Mouse (Mus musculus): ENCODE results near the gene Myct1. TPM values are rescaled to one million over a fixed set of nuclear protein-coding genes. Genes with fewer than 3 reads are reported as not detected.

Myct1 gene
- polyA plus RNA-seq, 1 experiment from 2014 or later, result 7.7 TPM

- WGBS, result 80% methylated on average over 13 of the region's 13 CpGs
Measured at GRCm38 (mm10) chr10:5615186-5616040, 21.8 kb downstream of the Myct1 start.

GRCm38 (mm10) chr10:5626268-5626667 is 32.7 kb downstream of the Myct1 start:
- Histone ChIP-seq H3K4me1 (ENCODE audit: control insufficient read depth in 2 of 2, insufficient read depth in 2 of 2, low read length in 2 of 2) (peaks cover 3 to 5% of the 10 kb centered on the region in 2 experiments; a peak in 1 of 4 replicates), H3K4me3 (ENCODE audit: control insufficient read depth in 1 of 2, insufficient read depth in 1 of 2, low read depth in 1 of 2, low read length in 2 of 2) (no peak overlapping the region), H3K4me2 (ENCODE audit: low read length) (peak overlapping the region; percentile 28; the same call in 1 of the 2 replicates), H3K36me3 (ENCODE audit: control insufficient read depth, insufficient read depth, low read length) (no peaks in the 10 kb centered on the region), H3K27me3 (ENCODE audit: control insufficient read depth, insufficient read depth, low read length) (no peaks in the 10 kb centered on the region), H3K27ac (replicated peaks in 1 of 2; ENCODE audit: control insufficient read depth in 1 of 2, insufficient read depth in 1 of 2, low read depth in 2 of 2, low read length in 2 of 2) (no peak overlapping the region), H3K9me3 (ENCODE audit: control insufficient read depth, low read length) (peaks cover 5% of the 10 kb centered on the region; the same call in 1 of the 2 replicates), H3K9ac (ENCODE audit: low read length) (no peak overlapping the region)
- WGBS, result 8% methylated on average over 5 of the region's 5 CpGs
- peak; percentile 39; the same call in 1 of the 2 replicates for ATAC-seq (ENCODE audit: insufficient number of reproducible peaks, insufficient read depth, low FRiP score, low read depth)

More at GRCm38 (mm10) chr10:5615186-5616040, 21.8 kb downstream of the Myct1 start:
- H3K9me3 ChIP-seq (ENCODE audit: control insufficient read depth, low read length), result no peaks in the 10 kb centered on the region
- H3K4me2 ChIP-seq (ENCODE audit: low read length), result no peak overlapping the region
- H3K9ac ChIP-seq (ENCODE audit: low read length), result no peak overlapping the region
- no peaks in the 10 kb centered on the region for H3K4me1 ChIP-seq (ENCODE audit: control insufficient read depth in 2 of 2, insufficient read depth in 2 of 2, low read length in 2 of 2)
- no peaks in the 10 kb centered on the region for H3K36me3 ChIP-seq (ENCODE audit: control insufficient read depth, insufficient read depth, low read length)
- no peaks in the 10 kb centered on the region for H3K27me3 ChIP-seq (ENCODE audit: control insufficient read depth, insufficient read depth, low read length)
- no peak overlapping the region for H3K27ac ChIP-seq (replicated peaks in 1 of 2; ENCODE audit: control insufficient read depth in 1 of 2, insufficient read depth in 1 of 2, low read depth in 2 of 2, low read length in 2 of 2)
- no peak overlapping the region for H3K4me3 ChIP-seq (ENCODE audit: control insufficient read depth in 1 of 2, insufficient read depth in 1 of 2, low read depth in 1 of 2, low read length in 2 of 2)
- ATAC-seq (ENCODE audit: insufficient number of reproducible peaks, insufficient read depth, low FRiP score, low read depth), result no peak

- Histone ChIP-seq H3K36me3 (ENCODE audit: control insufficient read depth, insufficient read depth, low read length) (no peaks in the 10 kb centered on the region), H3K9ac (ENCODE audit: low read length) (no peak overlapping the region), H3K27ac (replicated peaks in 1 of 2; ENCODE audit: control insufficient read depth in 1 of 2, insufficient read depth in 1 of 2, low read depth in 2 of 2, low read length in 2 of 2) (no peak overlapping the region), H3K4me2 (ENCODE audit: low read length) (no peak overlapping the region), H3K4me3 (ENCODE audit: control insufficient read depth in 1 of 2, insufficient read depth in 1 of 2, low read depth in 1 of 2, low read length in 2 of 2) (no peak overlapping the region), H3K9me3 (ENCODE audit: control insufficient read depth, low read length) (peaks cover 5% of the 10 kb centered on the region; the same call in 1 of the 2 replicates), H3K4me1 (ENCODE audit: control insufficient read depth in 2 of 2, insufficient read depth in 2 of 2, low read length in 2 of 2) (no peaks in the 10 kb centered on the region), H3K27me3 (ENCODE audit: control insufficient read depth, insufficient read depth, low read length) (no peaks in the 10 kb centered on the region)
- no peak for ATAC-seq (ENCODE audit: insufficient number of reproducible peaks, insufficient read depth, low FRiP score, low read depth)
- WGBS, result 57% methylated on average over 4 of the region's 4 CpGs
Measured at GRCm38 (mm10) chr10:5633672-5634200, 40.2 kb downstream of the Myct1 start.

GRCm38 (mm10) chr10:5634336-5634735 is 40.8 kb downstream of the Myct1 start:
- H3K27me3 ChIP-seq (ENCODE audit: control insufficient read depth, insufficient read depth, low read length), result no peaks in the 10 kb centered on the region
- H3K4me2 ChIP-seq (ENCODE audit: low read length), result no peak overlapping the region
- no peaks in the 10 kb centered on the region for H3K4me1 ChIP-seq (ENCODE audit: control insufficient read depth in 2 of 2, insufficient read depth in 2 of 2, low read length in 2 of 2)
- H3K27ac ChIP-seq (replicated peaks in 1 of 2; ENCODE audit: control insufficient read depth in 1 of 2, insufficient read depth in 1 of 2, low read depth in 2 of 2, low read length in 2 of 2), result no peak overlapping the region
- no peaks in the 10 kb centered on the region for H3K36me3 ChIP-seq (ENCODE audit: control insufficient read depth, insufficient read depth, low read length)
- H3K9me3 ChIP-seq (ENCODE audit: control insufficient read depth, low read length), result no peaks in the 10 kb centered on the region
- H3K4me3 ChIP-seq (ENCODE audit: control insufficient read depth in 1 of 2, insufficient read depth in 1 of 2, low read depth in 1 of 2, low read length in 2 of 2), result no peak overlapping the region
- no peak overlapping the region for H3K9ac ChIP-seq (ENCODE audit: low read length)
- no peak for ATAC-seq (ENCODE audit: insufficient number of reproducible peaks, insufficient read depth, low FRiP score, low read depth)
- WGBS, result 11% methylated on average over 1 of the region's 1 CpGs

- no peak overlapping the region for H3K27ac ChIP-seq (replicated peaks in 1 of 2; ENCODE audit: control insufficient read depth in 1 of 2, insufficient read depth in 1 of 2, low read depth in 2 of 2, low read length in 2 of 2)
- H3K27me3 ChIP-seq (ENCODE audit: control insufficient read depth, insufficient read depth, low read length), result no peaks in the 10 kb centered on the region
- no peak overlapping the region for H3K9ac ChIP-seq (ENCODE audit: low read length)
- no peak overlapping the region for H3K4me2 ChIP-seq (ENCODE audit: low read length)
- no peaks in the 10 kb centered on the region for H3K4me1 ChIP-seq (ENCODE audit: control insufficient read depth in 2 of 2, insufficient read depth in 2 of 2, low read length in 2 of 2)
- ATAC-seq (ENCODE audit: insufficient number of reproducible peaks, insufficient read depth, low FRiP score, low read depth), result no peak
- 60% methylated on average over 4 of the region's 4 CpGs for WGBS
- H3K36me3 ChIP-seq (ENCODE audit: control insufficient read depth, insufficient read depth, low read length), result no peaks in the 10 kb centered on the region
- no peaks in the 10 kb centered on the region for H3K9me3 ChIP-seq (ENCODE audit: control insufficient read depth, low read length)
- no peak overlapping the region for H3K4me3 ChIP-seq (ENCODE audit: control insufficient read depth in 1 of 2, insufficient read depth in 1 of 2, low read depth in 1 of 2, low read length in 2 of 2)
Measured at GRCm38 (mm10) chr10:5637322-5637721, 43.7 kb downstream of the Myct1 start.

- no peak within 1 kb of the TSS for H3K4me3 ChIP-seq (ENCODE audit: control insufficient read depth in 1 of 2, insufficient read depth in 1 of 2, low read depth in 1 of 2, low read length in 2 of 2)
- no peaks in the 10 kb centered on the region for H3K9me3 ChIP-seq (ENCODE audit: control insufficient read depth, low read length)
- H3K36me3 ChIP-seq (ENCODE audit: control insufficient read depth, insufficient read depth, low read length), result no peaks in the 10 kb centered on the region
- 23% methylated on average over 8 of the region's 8 CpGs for WGBS
- H3K4me1 ChIP-seq (ENCODE audit: control insufficient read depth in 2 of 2, insufficient read depth in 2 of 2, low read length in 2 of 2), result no peaks in the 10 kb centered on the region
- H3K9ac ChIP-seq (ENCODE audit: low read length), result no peak within 1 kb of the TSS
- H3K27ac ChIP-seq (replicated peaks in 1 of 2; ENCODE audit: control insufficient read depth in 1 of 2, insufficient read depth in 1 of 2, low read depth in 2 of 2, low read length in 2 of 2), result no peak within 1 kb of the TSS
- no peak within 1 kb of the TSS for H3K4me2 ChIP-seq (ENCODE audit: low read length)
- no peak for ATAC-seq (ENCODE audit: insufficient number of reproducible peaks, insufficient read depth, low FRiP score, low read depth)
- no peaks in the 10 kb centered on the region for H3K27me3 ChIP-seq (ENCODE audit: control insufficient read depth, insufficient read depth, low read length)
Measured at GRCm38 (mm10) chr10:5639112-5639511, 45.5 kb downstream of the Myct1 start, which contains the start of gene Vip. TSS of gene Vip (plus strand) at chr10:5639218.

Measured in heart, embryonic 14.5 days (tissue).